Mouse (Mus musculus) limb, embryonic 11.5 days (tissue): ENCODE measurements around the gene Ubn1. TPM values are rescaled to one million over a fixed set of nuclear protein-coding genes. Genes with fewer than 3 reads are reported as not detected.

Experiments used
- ATAC-seq: fragments of 200-750 bp; cut with Nextera tagmentation; 2 replicates; pipeline ENCODE4 v1.8.0; 2017; ENCODE audit warnings: low read depth; ENCODE audit not compliant: insufficient number of reproducible peaks, low FRiP score, low TSS enrichment
- DNase-seq: peaks from one replicate; pipeline ENCODE4 v3.0.0-alpha.2; 2015; ENCODE audit warnings: low spot score
- H3K27ac ChIP-seq: fragments of 300-500 bp; sonication (generic); replicated peaks from 2 replicates; pipeline ENCODE4 v1.5.1; 2014; ENCODE audit warnings: low read depth, mild to moderate bottlenecking, low read length
- H3K27me3 ChIP-seq: fragments of 300-500 bp; sonication (generic); 2 replicates; pipeline ENCODE4 v1.6.1; 2014; ENCODE audit warnings: mild to moderate bottlenecking, low read length, mixed read lengths; ENCODE audit not compliant: control insufficient read depth, insufficient read depth
- H3K36me3 ChIP-seq: fragments of 300-500 bp; sonication (generic); 2 replicates; pipeline ENCODE4 v1.6.1; 2014; ENCODE audit warnings: mild to moderate bottlenecking, low read length, moderate library complexity, mixed read lengths; ENCODE audit not compliant: control insufficient read depth, insufficient read depth
- H3K4me1 ChIP-seq: fragments of 300-500 bp; sonication (generic); 2 replicates; pipeline ENCODE4 v1.6.1; 2014; ENCODE audit warnings: low read length, mixed read lengths; ENCODE audit not compliant: control insufficient read depth, insufficient read depth
- H3K4me2 ChIP-seq: fragments of 300-500 bp; sonication (generic); 2 replicates; pipeline ENCODE4 v1.6.1; 2014; ENCODE audit warnings: low read depth, mild to moderate bottlenecking, moderate library complexity; ENCODE audit not compliant: severe bottlenecking
- H3K4me3 ChIP-seq: fragments of 300-500 bp; sonication (generic); 2 replicates; pipeline ENCODE4 v1.5.1; 2014; ENCODE audit warnings: low read depth, low read length
- H3K9ac ChIP-seq: fragments of 300-500 bp; sonication (generic); 2 replicates; pipeline ENCODE4 v1.6.1; 2014; ENCODE audit warnings: mild to moderate bottlenecking, low read length
- H3K9me3 ChIP-seq: fragments of 300-500 bp; sonication (generic); 2 replicates; pipeline ENCODE4 v1.6.1; 2016; ENCODE audit warnings: low read length; ENCODE audit not compliant: control insufficient read depth
- WGBS: fragments of 180-500 bp; shearing (Covaris S2); extraction: QIAGEN DNeasy Blood & Tissue Kit; methylation state at CpG from one replicate; pipeline ENCODE4 v1.1.7; 2014; 5-methylcytosine and 5-hydroxymethylcytosine counted together
- polyA plus RNA-seq: library from polyadenylated mRNA; unstranded; fragments of >200 nt; fragmentation: Nextera tagmentation; extraction: Ambion mirVana; gene quantifications from 2 replicates; pipeline ENCODE4 v1.2.1, GENCODE M21; 2014

Ubn1 gene
- 25.1 and 25.9 TPM in 2 replicates for polyA plus RNA-seq

DNA sequence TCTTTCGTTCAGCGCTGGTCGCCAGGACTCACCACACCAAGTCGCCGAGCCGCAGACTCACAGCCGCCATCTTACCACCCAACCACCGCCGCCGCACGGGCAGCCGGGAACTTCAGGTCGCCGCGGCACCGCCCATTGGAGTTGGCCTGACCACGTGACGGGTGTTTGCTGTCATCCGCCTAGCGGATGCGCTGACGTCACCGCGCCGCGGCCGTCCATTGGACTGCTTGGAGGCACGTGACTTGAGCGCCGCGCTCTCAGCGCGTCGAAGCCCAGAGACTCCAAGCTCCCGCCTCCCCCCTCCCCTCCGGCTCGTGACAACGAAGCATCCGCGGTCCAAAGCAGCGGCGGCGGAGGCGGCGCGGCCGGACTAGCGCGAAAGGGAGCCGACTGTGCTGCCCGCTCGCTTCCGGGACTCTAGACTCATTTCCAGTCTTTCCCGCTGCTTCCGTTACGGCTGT lies at the start of gene Ubn1, which contains the start of gene Glyr1:
Ubn1 (plus strand) TSS at position 284 of the 461 bp plus-strand sequence.
Glyr1 (minus strand) TSS at position 90 of the 461 bp plus-strand sequence.
- H3K9me3 ChIP-seq: no peaks in the 10 kb centered on the region
- peak; percentile 99 for DNase-seq
- WGBS: under 1% methylated on average over 55 of the region's 56 CpGs
- peak within 1 kb of the TSS; percentile 92 for H3K9ac ChIP-seq
- H3K4me2 ChIP-seq: peak within 1 kb of the TSS; percentile 86
- no peaks in the 10 kb centered on the region for H3K27me3 ChIP-seq
- H3K36me3 ChIP-seq: peaks cover 7% of the 10 kb centered on the region; the same call in 1 of the 2 replicates
- H3K27ac ChIP-seq: peak within 1 kb of the TSS; percentile 85
- H3K4me1 ChIP-seq: peaks cover 4% of the 10 kb centered on the region; the same call in 1 of the 2 replicates
- H3K4me3 ChIP-seq: peak within 1 kb of the TSS; percentile 88
- peak; percentile 99 for ATAC-seq

DNA sequence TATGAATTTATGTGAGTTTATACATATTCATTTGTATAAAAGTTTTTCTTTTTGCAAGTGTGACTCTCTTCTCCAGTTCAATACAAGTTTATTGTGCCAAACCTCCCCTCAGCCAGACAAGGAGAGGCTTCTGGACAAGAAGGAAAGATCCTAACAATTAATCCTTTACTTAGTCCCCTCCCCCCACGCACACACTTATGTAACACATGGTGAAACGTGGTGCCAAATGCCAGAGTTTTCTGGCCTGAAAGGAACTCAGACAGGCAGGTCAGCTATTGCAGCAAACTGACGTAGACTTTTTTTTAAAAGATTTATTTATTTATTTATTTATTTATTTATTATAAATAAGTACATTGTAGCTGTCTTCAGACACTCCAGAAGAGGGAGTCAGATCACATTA lies 49.2 kb upstream of the Ubn1 start:
- Histone ChIP-seq H3K27me3 (no peaks in the 10 kb centered on the region), H3K27ac (no peak overlapping the region), H3K4me2 (no peak overlapping the region), H3K36me3 (no peaks in the 10 kb centered on the region), H3K9me3 (no peaks in the 10 kb centered on the region), H3K4me3 (no peak overlapping the region), H3K4me1 (0 out of 2 replicates have a peak, but pooled peaks cover 3% of the 10 kb centered on the region), H3K9ac (no peak overlapping the region)
- 70% methylated on average over 3 of the region's 3 CpGs for WGBS
- ATAC-seq: no peak
- DNase-seq: no peak

DNA sequence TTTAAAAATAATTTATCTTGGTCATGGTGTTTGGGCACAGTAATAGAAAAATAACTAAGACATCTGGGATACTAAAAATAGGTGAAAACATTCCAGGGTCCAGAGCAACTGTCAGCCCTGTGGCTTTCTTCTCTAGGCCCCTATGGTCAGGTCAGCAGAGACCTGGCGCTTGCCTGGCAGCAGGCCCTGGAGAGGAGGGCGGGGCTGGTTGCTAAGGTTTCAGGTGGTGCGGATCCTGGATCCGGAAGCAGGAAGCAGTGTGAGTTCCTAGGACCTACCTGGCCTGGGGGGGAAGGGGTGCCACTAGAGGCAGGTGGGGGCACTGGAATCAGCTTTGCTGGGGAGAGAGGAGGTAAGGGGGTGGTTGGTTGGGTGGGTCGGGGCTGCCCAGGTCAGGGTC lies 42.8 kb upstream of the Ubn1 start, which contains the start of gene Smim22:
Smim22 (plus strand) TSS at position 222 of the 400 bp plus-strand sequence.
- H3K4me1 ChIP-seq: peaks cover under 1% of the 10 kb centered on the region; the same call in 1 of the 2 replicates
- no peak within 1 kb of the TSS for H3K9ac ChIP-seq
- H3K27ac ChIP-seq: no peak within 1 kb of the TSS
- no peak within 1 kb of the TSS for H3K4me3 ChIP-seq
- no peak for DNase-seq
- no peaks in the 10 kb centered on the region; the same call in 1 of the 2 replicates for H3K36me3 ChIP-seq
- no peaks in the 10 kb centered on the region for H3K27me3 ChIP-seq
- ATAC-seq: no peak
- 52% methylated on average over 5 of the region's 5 CpGs for WGBS
- no peak within 1 kb of the TSS for H3K4me2 ChIP-seq
- no peaks in the 10 kb centered on the region for H3K9me3 ChIP-seq

DNA sequence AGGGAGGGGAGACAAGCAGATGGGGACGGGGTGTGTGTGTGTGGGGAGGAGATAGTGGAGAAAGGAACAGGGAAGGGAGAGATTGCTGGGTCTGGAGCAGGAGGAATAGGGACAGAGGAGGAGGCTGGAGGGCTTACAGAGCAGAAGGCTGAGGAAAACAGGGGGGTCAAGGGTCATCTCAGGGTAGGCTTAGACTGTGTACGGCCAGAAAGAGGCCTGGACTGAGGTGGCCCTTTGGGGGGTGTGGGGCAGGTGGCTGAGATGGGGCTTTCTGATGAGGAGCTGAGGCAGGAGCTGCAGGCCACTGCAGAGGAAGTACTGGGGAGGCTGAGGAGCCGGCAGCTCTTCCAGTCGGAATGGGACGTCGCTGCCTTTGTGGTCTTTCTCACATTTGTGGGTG lies 42.4 kb upstream of the Ubn1 start:
- Histone ChIP-seq H3K9ac (no peak overlapping the region), H3K27me3 (no peaks in the 10 kb centered on the region), H3K4me3 (no peak overlapping the region), H3K36me3 (no peaks in the 10 kb centered on the region; the same call in 1 of the 2 replicates), H3K9me3 (no peaks in the 10 kb centered on the region), H3K4me2 (no peak overlapping the region), H3K27ac (no peak overlapping the region), H3K4me1 (peaks cover 5% of the 10 kb centered on the region)
- 42% methylated on average over 6 of the region's 6 CpGs for WGBS
- DNase-seq (no peak), ATAC-seq (0 out of 2 replicates have a peak, but pooled peaks have one; percentile 32)

DNA sequence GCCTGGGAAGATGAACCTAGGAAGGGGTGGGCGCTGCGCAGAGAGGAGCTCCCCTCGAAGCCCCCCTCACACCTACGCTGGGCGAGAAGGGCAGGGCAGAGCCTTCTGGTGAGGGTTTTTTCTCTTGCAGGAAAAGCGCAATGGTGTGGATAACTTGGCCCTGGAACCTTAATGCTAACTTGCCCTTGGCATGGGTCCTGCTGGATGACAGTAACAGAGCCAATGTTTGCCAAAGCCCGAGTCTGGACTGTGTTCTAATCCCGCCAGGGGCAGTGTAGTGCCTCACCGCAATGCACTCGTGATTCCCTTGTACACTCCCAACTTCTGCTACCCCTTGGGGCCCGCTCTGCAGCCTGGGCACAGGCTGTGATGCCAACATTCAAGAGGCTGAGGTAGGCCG lies 41.8 kb upstream of the Ubn1 start:
- H3K9me3 ChIP-seq: no peaks in the 10 kb centered on the region
- H3K9ac ChIP-seq: no peak overlapping the region
- ATAC-seq: no peak
- peaks cover 9% of the 10 kb centered on the region for H3K4me1 ChIP-seq
- 83% methylated on average over 12 of the region's 12 CpGs for WGBS
- DNase-seq: no peak
- no peak overlapping the region for H3K27ac ChIP-seq
- H3K27me3 ChIP-seq: no peaks in the 10 kb centered on the region
- no peak overlapping the region for H3K4me3 ChIP-seq
- H3K36me3 ChIP-seq: no peaks in the 10 kb centered on the region; the same call in 1 of the 2 replicates
- H3K4me2 ChIP-seq: no peak overlapping the region

DNA sequence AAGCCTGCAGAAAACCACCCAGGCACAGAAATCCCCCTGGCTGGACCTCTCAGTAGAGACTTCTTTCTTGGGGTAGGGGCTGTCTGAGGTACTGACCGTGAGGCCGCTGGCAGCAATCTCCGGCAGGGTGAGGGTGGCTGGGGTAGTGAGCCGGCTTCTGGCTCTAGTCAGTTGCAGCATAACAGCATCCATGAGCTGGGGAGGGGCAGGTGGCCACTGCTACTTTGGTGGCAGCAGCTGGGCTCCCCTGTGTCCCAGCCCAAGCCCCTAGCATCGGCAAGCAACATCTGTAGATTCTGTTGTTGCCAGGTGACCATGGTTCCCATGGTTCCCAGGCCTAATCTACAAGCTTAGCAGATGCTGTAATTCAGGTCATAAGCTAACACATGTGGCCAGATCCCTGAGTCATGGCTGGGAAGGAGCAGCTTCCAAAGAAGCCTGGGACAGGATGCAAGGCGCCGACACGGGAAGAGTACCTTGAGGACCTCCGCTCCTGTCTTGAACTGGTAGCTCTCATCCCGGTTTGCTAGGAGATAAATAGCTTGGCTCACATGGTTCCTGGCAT lies 39.4 kb upstream of the Ubn1 start:
- Histone ChIP-seq H3K27ac (no peak overlapping the region), H3K9me3 (no peaks in the 10 kb centered on the region), H3K9ac (no peak overlapping the region), H3K27me3 (no peaks in the 10 kb centered on the region), H3K36me3 (peaks cover 3% of the 10 kb centered on the region), H3K4me3 (no peak overlapping the region), H3K4me1 (peaks cover 9% of the 10 kb centered on the region), H3K4me2 (no peak overlapping the region)
- no peak for ATAC-seq
- no peak for DNase-seq
- WGBS: 83% methylated on average over 10 of the region's 10 CpGs

DNA sequence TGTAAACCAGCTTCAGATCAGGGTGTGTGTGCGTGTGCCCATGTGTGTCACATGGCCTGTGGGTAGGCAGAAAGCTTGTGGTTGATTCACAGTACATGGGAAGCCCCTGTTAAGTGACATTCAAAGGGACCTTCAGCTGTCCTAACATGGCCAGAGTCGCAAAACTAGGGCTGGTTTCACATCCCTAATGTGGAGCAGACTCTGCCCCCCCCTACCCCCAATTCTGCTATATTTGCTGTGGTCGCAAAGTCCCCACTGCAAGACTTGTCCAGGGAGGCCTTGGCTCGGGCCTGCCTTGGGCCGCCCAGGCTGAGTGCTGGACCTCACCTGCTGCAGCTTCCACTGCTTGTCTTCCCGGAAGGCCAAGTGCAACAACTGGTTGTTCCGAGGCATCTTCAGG lies 38.6 kb upstream of the Ubn1 start:
- peaks cover 8% of the 10 kb centered on the region for H3K36me3 ChIP-seq
- 91% methylated on average over 7 of the region's 7 CpGs for WGBS
- DNase-seq: no peak
- H3K27ac ChIP-seq: no peak overlapping the region
- H3K4me2 ChIP-seq: no peak overlapping the region
- H3K27me3 ChIP-seq: no peaks in the 10 kb centered on the region
- H3K9me3 ChIP-seq: no peaks in the 10 kb centered on the region
- ATAC-seq: no peak
- no peak overlapping the region for H3K4me3 ChIP-seq
- no peak overlapping the region for H3K9ac ChIP-seq
- H3K4me1 ChIP-seq: peaks cover 9% of the 10 kb centered on the region

DNA sequence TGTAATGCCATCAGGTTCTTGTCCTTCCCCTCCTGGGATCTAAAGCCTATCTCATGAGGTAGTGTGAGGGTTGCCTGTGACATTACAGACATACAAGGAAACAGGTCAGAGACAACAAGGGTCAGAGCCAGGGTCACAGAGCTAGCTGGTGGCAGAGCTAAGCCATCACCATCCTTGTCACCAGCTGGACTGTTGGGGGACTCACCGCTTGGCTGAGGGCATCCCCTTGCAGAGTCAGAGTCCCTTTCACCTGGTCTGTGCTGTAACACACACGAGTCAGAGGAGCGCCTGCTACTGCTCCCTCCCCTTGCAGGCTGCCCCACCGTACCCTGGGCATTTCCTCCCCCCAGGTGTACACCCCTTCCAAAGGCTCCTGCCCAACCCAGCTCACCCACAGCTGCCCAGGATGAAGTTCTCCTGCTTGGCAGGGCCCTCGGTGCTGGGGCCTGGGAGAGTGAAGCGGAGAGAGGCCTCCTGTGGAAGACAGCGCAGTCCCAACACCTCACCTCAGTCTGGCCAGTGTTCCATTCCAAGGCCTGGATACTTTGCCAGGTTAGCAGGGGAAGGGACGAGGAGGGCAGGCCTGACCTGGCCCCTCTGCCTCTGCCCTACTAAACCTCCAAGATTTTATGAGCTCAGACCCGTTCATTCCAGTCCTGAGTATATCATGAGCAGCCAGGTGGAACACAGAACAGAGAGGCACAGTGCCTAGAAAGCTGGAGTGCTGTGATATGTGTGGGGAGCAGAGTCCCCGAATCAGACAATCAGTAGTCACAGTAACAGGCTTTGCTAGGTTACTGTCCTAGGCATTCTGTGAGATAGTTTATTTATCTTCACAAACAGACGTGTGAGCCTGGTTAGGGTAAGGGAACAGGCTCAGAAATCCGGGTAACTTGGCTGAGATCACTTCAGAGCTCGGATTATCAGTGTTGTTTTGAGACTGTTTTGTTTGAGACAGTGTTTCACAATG lies 37.5 kb upstream of the Ubn1 start:
- H3K27ac ChIP-seq: no peak overlapping the region
- peak overlapping the region; percentile 71 for H3K4me2 ChIP-seq
- no peaks in the 10 kb centered on the region for H3K9me3 ChIP-seq
- no peaks in the 10 kb centered on the region for H3K27me3 ChIP-seq
- H3K9ac ChIP-seq: peak overlapping the region; percentile 67
- H3K4me1 ChIP-seq: peaks cover 9% of the 10 kb centered on the region
- peak overlapping the region; percentile 59 for H3K4me3 ChIP-seq
- ATAC-seq (no peak), DNase-seq (no peak)
- peaks cover 12% of the 10 kb centered on the region for H3K36me3 ChIP-seq
- 56% methylated on average over 13 of the region's 13 CpGs for WGBS
